In the genomic region with DNA sequence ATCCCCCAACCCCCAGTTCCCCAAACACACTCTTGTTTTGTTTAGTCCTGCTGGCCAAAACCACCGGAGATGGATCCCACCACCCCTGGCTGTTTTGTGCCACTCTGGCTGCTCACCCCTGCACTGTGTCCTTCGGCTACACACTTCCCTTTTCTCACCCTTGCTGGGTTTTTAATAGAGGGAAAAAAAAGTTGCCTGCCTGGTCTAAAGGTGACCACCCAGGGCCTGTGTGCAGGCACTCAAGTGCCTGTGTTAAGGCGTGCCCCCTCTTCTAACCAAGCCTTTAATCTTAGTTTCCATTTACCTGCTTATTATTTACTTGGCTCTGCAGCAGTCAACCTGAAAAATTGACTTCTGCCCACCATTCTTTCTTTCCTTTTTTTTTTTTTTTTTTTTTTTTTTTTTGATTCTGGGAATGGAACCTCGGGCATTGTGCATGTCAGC, we compare ENCODE assay signal across 18 mouse cellular contexts. TPM values are rescaled to one million over a fixed set of nuclear protein-coding genes. Genes with fewer than 3 reads are reported as not detected.
DNase-seq lines count a peak whose midpoint lies in the region; ATAC-seq and TF ChIP-seq lines count a peak whose summit lies in the region.
"Had no signal": no experiment of that assay in that cellular context is flagged by ENCODE, and none has a peak within 500 bp of the region (broad histone marks: within the 10 kb centered on the region; RNA-seq: fewer than 3 reads in every experiment).

No protein-coding gene starts in this region.

- peak overlapping the region; percentile 46 for H3K27ac ChIP-seq in kidney, adult 2 months (ENCODE audit: insufficient read depth, low read depth, low read length)
- no peak overlapping the region for H3K27ac ChIP-seq in kidney, embryonic 14.5 days (ENCODE audit: low read depth, low read length)
- 0 out of 2 replicates have a peak overlapping the region, but pooled peaks have one; percentile 10 for H3K27ac ChIP-seq in stomach, embryonic 14.5 days (ENCODE audit: low read length)
- H3K27ac ChIP-seq in stomach, postnatal 0 days (replicated peaks): no peak overlapping the region
- H3K27ac ChIP-seq in liver, embryonic 13.5 days: peak overlapping the region; percentile 19; the same call in 1 of the 2 replicates
- H3K27ac ChIP-seq: embryonic facial prominence, embryonic 13.5 days; hindbrain, embryonic 12.5 days; limb, embryonic 10.5 days; stomach, embryonic 15.5 days had no signal

- no peak overlapping the region for H3K9ac ChIP-seq in kidney, embryonic 14.5 days (ENCODE audit: low read depth, low read length)
- H3K9ac ChIP-seq in stomach, embryonic 14.5 days (replicated peaks; ENCODE audit: low read depth, low read length): no peak overlapping the region
- H3K9ac ChIP-seq in stomach, postnatal 0 days (ENCODE audit: low read length): no peak overlapping the region
- H3K9ac ChIP-seq in liver, embryonic 13.5 days: no peak overlapping the region
- H3K9ac ChIP-seq: embryonic facial prominence, embryonic 13.5 days; hindbrain, embryonic 12.5 days; stomach, embryonic 15.5 days had no signal

- WGBS in kidney, adult 2 months: 49% methylated on average over 4 of the region's 4 CpGs
- 72% methylated on average over 4 of the region's 4 CpGs for WGBS in kidney, embryonic 14.5 days
- WGBS in stomach, embryonic 14.5 days: 55% methylated on average over 4 of the region's 4 CpGs
- whole genome bisulfite sequencing in stomach, postnatal 0 days: 70% methylated on average over 4 of the region's 4 CpGs
- 51% methylated on average over 4 of the region's 4 CpGs for WGBS in liver, embryonic 13.5 days (ENCODE audit: insufficient replicate concordance)

- TF ChIP-seq CTCF in kidney, adult 2 months (conservative IDR thresholded peaks at IDR 0.05; ENCODE audit: insufficient read depth, insufficient read length, low read depth, low read length): no peak
- no peak for TF ChIP-seq CTCF in stomach, postnatal 0 days (IDR thresholded peaks at IDR 0.05; ENCODE audit: low read depth)

- ATAC-seq in kidney, embryonic 14.5 days (ENCODE audit: low FRiP score, low TSS enrichment): no peak
- no peak for ATAC-seq in stomach, embryonic 14.5 days (ENCODE audit: insufficient number of reproducible peaks, insufficient read depth, low FRiP score, low read depth)
- ATAC-seq in stomach, postnatal 0 days (ENCODE audit: low FRiP score, low TSS enrichment): no peak
- 0 out of 2 replicates have a peak, but pooled peaks have one; percentile 8 for ATAC-seq in liver, embryonic 13.5 days (ENCODE audit: low read depth)
- ATAC-seq: midbrain, embryonic 16.5 days had no signal

- H3K36me3 ChIP-seq in kidney, adult 2 months (ENCODE audit: control insufficient read depth, insufficient read depth, low read length): no peaks in the 10 kb centered on the region
- no peaks in the 10 kb centered on the region for H3K36me3 ChIP-seq in kidney, embryonic 14.5 days (ENCODE audit: control insufficient read depth, insufficient read depth, low read length)
- no peaks in the 10 kb centered on the region for H3K36me3 ChIP-seq in stomach, embryonic 14.5 days (ENCODE audit: control insufficient read depth, insufficient read depth, low read length)
- H3K36me3 ChIP-seq in stomach, postnatal 0 days (ENCODE audit: control insufficient read depth, insufficient read depth, low read length): peaks cover 3% of the 10 kb centered on the region; the same call in 1 of the 2 replicates
- H3K36me3 ChIP-seq in liver, embryonic 13.5 days: peaks cover 5% of the 10 kb centered on the region; the same call in 1 of the 2 replicates
- H3K36me3 ChIP-seq: embryonic facial prominence, embryonic 13.5 days; hindbrain, embryonic 12.5 days; limb, embryonic 10.5 days; stomach, embryonic 15.5 days had no signal

- H3K4me2 ChIP-seq in kidney, embryonic 14.5 days (replicated peaks; ENCODE audit: low read depth, low read length): no peak overlapping the region
- H3K4me2 ChIP-seq in stomach, embryonic 14.5 days (replicated peaks; ENCODE audit: low read depth, low read length): no peak overlapping the region
- H3K4me2 ChIP-seq in stomach, postnatal 0 days (replicated peaks; ENCODE audit: low read depth): no peak overlapping the region
- H3K4me2 ChIP-seq in liver, embryonic 13.5 days: no peak overlapping the region
- H3K4me2 ChIP-seq: embryonic facial prominence, embryonic 13.5 days; hindbrain, embryonic 12.5 days; stomach, embryonic 15.5 days had no signal

- no peaks in the 10 kb centered on the region for H3K27me3 ChIP-seq in kidney, adult 2 months (replicated peaks; ENCODE audit: control insufficient read depth, insufficient read depth, low read length)
- H3K27me3 ChIP-seq in kidney, embryonic 14.5 days (ENCODE audit: control insufficient read depth, insufficient read depth, low read length): no peaks in the 10 kb centered on the region
- no peaks in the 10 kb centered on the region for H3K27me3 ChIP-seq in stomach, embryonic 14.5 days (ENCODE audit: control insufficient read depth, insufficient read depth, low read length)
- no peaks in the 10 kb centered on the region for H3K27me3 ChIP-seq in stomach, postnatal 0 days (ENCODE audit: control insufficient read depth, insufficient read depth, low read length)
- H3K27me3 ChIP-seq in liver, embryonic 13.5 days: no peaks in the 10 kb centered on the region
- H3K27me3 ChIP-seq: embryonic facial prominence, embryonic 13.5 days; hindbrain, embryonic 12.5 days; stomach, embryonic 15.5 days had no signal

- no peak for TF ChIP-seq EP300 in stomach, postnatal 0 days (optimal IDR thresholded peaks at IDR 0.05)

- DNase-seq in kidney, adult 2 months: no peak
- DNase-seq in stomach, postnatal 0 days (ENCODE audit: low spot score): no peak
- DNase-seq in liver, embryonic 13.5 days: no peak
- no peak for DNase-seq in adipocyte (ENCODE audit: low spot score)
- DNase-seq in gastrocnemius, adult 8-10 months (ENCODE audit: low spot score in 2 of 2): no peak
- no peak for DNase-seq in thymus, postnatal 4 days
- DNase-seq: adrenal gland, postnatal 10 days; lung, adult 18-20 months; right cerebral cortex, postnatal 25 days had no signal

- H3K9me3 ChIP-seq in kidney, embryonic 14.5 days (ENCODE audit: control insufficient read depth, low read length): no peaks in the 10 kb centered on the region
- no peaks in the 10 kb centered on the region for H3K9me3 ChIP-seq in stomach, embryonic 14.5 days (ENCODE audit: control insufficient read depth, low read depth, low read length)
- H3K9me3 ChIP-seq in stomach, postnatal 0 days (ENCODE audit: control insufficient read depth, low read length): no peaks in the 10 kb centered on the region
- H3K9me3 ChIP-seq in liver, embryonic 13.5 days (replicated peaks): no peaks in the 10 kb centered on the region
- H3K9me3 ChIP-seq: embryonic facial prominence, embryonic 13.5 days; hindbrain, embryonic 12.5 days; limb, embryonic 10.5 days; stomach, embryonic 15.5 days had no signal

- H3K4me3 ChIP-seq in kidney, adult 2 months (ENCODE audit: insufficient read depth, low read depth, low read length): no peak overlapping the region
- no peak overlapping the region for H3K4me3 ChIP-seq in kidney, embryonic 14.5 days (ENCODE audit: low read length)
- H3K4me3 ChIP-seq in stomach, embryonic 14.5 days (ENCODE audit: low read depth, low read length): no peak overlapping the region
- no peak overlapping the region for H3K4me3 ChIP-seq in stomach, postnatal 0 days (ENCODE audit: low read depth, low read length)
- no peak overlapping the region for H3K4me3 ChIP-seq in liver, embryonic 13.5 days (replicated peaks)
- H3K4me3 ChIP-seq: embryonic facial prominence, embryonic 13.5 days; hindbrain, embryonic 12.5 days; limb, embryonic 10.5 days; stomach, embryonic 15.5 days had no signal

- peaks cover 12% of the 10 kb centered on the region; the same call in 1 of the 2 replicates for H3K4me1 ChIP-seq in kidney, adult 2 months (ENCODE audit: control insufficient read depth, insufficient read depth, low read length)
- H3K4me1 ChIP-seq in kidney, embryonic 14.5 days (ENCODE audit: control insufficient read depth, insufficient read depth, low read length): no peaks in the 10 kb centered on the region
- H3K4me1 ChIP-seq in stomach, embryonic 14.5 days (ENCODE audit: control insufficient read depth, insufficient read depth, low read length): no peaks in the 10 kb centered on the region
- H3K4me1 ChIP-seq in stomach, postnatal 0 days (replicated peaks; ENCODE audit: control insufficient read depth, insufficient read depth): no peaks in the 10 kb centered on the region
- H3K4me1 ChIP-seq in liver, embryonic 13.5 days (replicated peaks): peaks cover 47% of the 10 kb centered on the region
- H3K4me1 ChIP-seq: embryonic facial prominence, embryonic 13.5 days; hindbrain, embryonic 12.5 days; limb, embryonic 10.5 days; stomach, embryonic 15.5 days had no signal

- no peak for TF ChIP-seq POLR2A in kidney, adult 2 months (IDR thresholded peaks at IDR 0.05; ENCODE audit: low read depth, low read length)

RNA-seq across cellular contexts. Expression of a gene that starts 12.0 kb away (rescaled TPM):
- polyA plus RNA-seq in kidney, adult 2 months (2012; rRNA removed): 53.8 and 67.1 TPM in 2 replicates
- 1.9 and 2.6 TPM in 2 replicates for polyA plus RNA-seq in kidney, embryonic 14.5 days (2014; fragmentation: Nextera tagmentation; extraction: Ambion mirVana)
- polyA plus RNA-seq in stomach, embryonic 14.5 days (2014; fragmentation: Nextera tagmentation; extraction: Ambion mirVana): 6.3 and 7.4 TPM in 2 replicates
- 9.6 and 10.2 TPM in 2 replicates for polyA plus RNA-seq in stomach, postnatal 0 days (2015; fragmentation: Nextera tagmentation; extraction: Ambion mirVana)
- 12.1 and 14.9 TPM in 2 replicates for polyA plus RNA-seq in liver, embryonic 13.5 days (2015; fragmentation: Nextera tagmentation; extraction: Ambion mirVana)
- 1 to 10 TPM; 3.3 to 7.4 (median 4.7) TPM for total RNA-seq in gastrocnemius, adult 8-10 months (2022)

RNA-seq across cellular contexts. Expression of a gene that starts 26.5 kb away (rescaled TPM):
- polyA plus RNA-seq in kidney, adult 2 months (2012; rRNA removed): 19.0 and 24.6 TPM in 2 replicates
- polyA plus RNA-seq in kidney, embryonic 14.5 days (2014; fragmentation: Nextera tagmentation; extraction: Ambion mirVana): 25.9 and 40.7 TPM in 2 replicates
- 43.5 and 50.5 TPM in 2 replicates for polyA plus RNA-seq in stomach, embryonic 14.5 days (2014; fragmentation: Nextera tagmentation; extraction: Ambion mirVana)
- polyA plus RNA-seq in stomach, postnatal 0 days (2015; fragmentation: Nextera tagmentation; extraction: Ambion mirVana): 23.4 and 24.3 TPM in 2 replicates
- polyA plus RNA-seq in liver, embryonic 13.5 days (2015; fragmentation: Nextera tagmentation; extraction: Ambion mirVana): 7.8 and 9.4 TPM in 2 replicates
- 1 to 10 TPM; 5.3 to 7.3 (median 6.2) TPM for total RNA-seq in gastrocnemius, adult 8-10 months (2022)

RNA-seq across cellular contexts. Expression of a gene that starts 45.6 kb away (rescaled TPM):
- 171 and 216 TPM in 2 replicates for polyA plus RNA-seq in kidney, adult 2 months (2012; rRNA removed)
- polyA plus RNA-seq in kidney, embryonic 14.5 days (2014; fragmentation: Nextera tagmentation; extraction: Ambion mirVana): 233 and 273 TPM in 2 replicates
- polyA plus RNA-seq in stomach, embryonic 14.5 days (2014; fragmentation: Nextera tagmentation; extraction: Ambion mirVana): 244 and 245 TPM in 2 replicates
- 199 and 201 TPM in 2 replicates for polyA plus RNA-seq in stomach, postnatal 0 days (2015; fragmentation: Nextera tagmentation; extraction: Ambion mirVana)
- 101 and 104 TPM in 2 replicates for polyA plus RNA-seq in liver, embryonic 13.5 days (2015; fragmentation: Nextera tagmentation; extraction: Ambion mirVana)
- total RNA-seq in gastrocnemius, adult 8-10 months (2022): 10 to 100 TPM; 37.5 to 44.8 (median 44.1) TPM

RNA-seq across cellular contexts. Expression of a gene that starts 46.6 kb away (rescaled TPM):
- 32.9 and 35.5 TPM in 2 replicates for polyA plus RNA-seq in kidney, adult 2 months (2012; rRNA removed)
- 0.93 and 1.9 TPM in 2 replicates for polyA plus RNA-seq in kidney, embryonic 14.5 days (2014; fragmentation: Nextera tagmentation; extraction: Ambion mirVana)
- polyA plus RNA-seq in stomach, embryonic 14.5 days (2014; fragmentation: Nextera tagmentation; extraction: Ambion mirVana): 1.1 and 1.4 TPM in 2 replicates
- polyA plus RNA-seq in stomach, postnatal 0 days (2015; fragmentation: Nextera tagmentation; extraction: Ambion mirVana): 0.73 and 0.97 TPM in 2 replicates
- 0.94 and 1.0 TPM in 2 replicates for polyA plus RNA-seq in liver, embryonic 13.5 days (2015; fragmentation: Nextera tagmentation; extraction: Ambion mirVana)
- 10 to 100 TPM; 41.0 to 65.6 (median 53.0) TPM for total RNA-seq in gastrocnemius, adult 8-10 months (2022)

RNA-seq across cellular contexts. Expression of a gene that starts 49.7 kb away (rescaled TPM):
- polyA plus RNA-seq in kidney, adult 2 months (2012; rRNA removed): 0.54 and 1.3 TPM in 2 replicates
- 0.28 and 1.0 TPM in 2 replicates for polyA plus RNA-seq in kidney, embryonic 14.5 days (2014; fragmentation: Nextera tagmentation; extraction: Ambion mirVana)
- 0.28 and 0.82 TPM in 2 replicates for polyA plus RNA-seq in stomach, embryonic 14.5 days (2014; fragmentation: Nextera tagmentation; extraction: Ambion mirVana)
- not detected in 2 replicates for polyA plus RNA-seq in stomach, postnatal 0 days (2015; fragmentation: Nextera tagmentation; extraction: Ambion mirVana)
- 0.09 TPM in 1 of 2 replicates, not detected in the other for polyA plus RNA-seq in liver, embryonic 13.5 days (2015; fragmentation: Nextera tagmentation; extraction: Ambion mirVana)
- total RNA-seq in gastrocnemius, adult 8-10 months (2022): not detected
- total RNA-seq: adrenal gland, postnatal 10 days had no signal
- polyA plus RNA-seq: embryonic facial prominence, embryonic 13.5 days; gonadal fat pad, adult 2 months; midbrain, embryonic 16.5 days; neural tube, embryonic 11.5 days had no signal

Comparison
In these comparisons a context has a peak if more than half of its experiments do, and no peak if none do; other contexts are left out.
1. H3K27ac ChIP-seq: peak in kidney, adult 2 months (single experiment), stomach, embryonic 14.5 days (single experiment) and liver, embryonic 13.5 days (single experiment); none in kidney, embryonic 14.5 days (single experiment) and stomach, postnatal 0 days (single experiment).